Mouse (Mus musculus) midbrain, postnatal 0 days (tissue): ENCODE results near the gene Kdr. TPM values are rescaled to one million over a fixed set of nuclear protein-coding genes. Genes with fewer than 3 reads are reported as not detected.

Experiments
- ATAC-seq: fragments of 200-750 bp; cut with Nextera tagmentation; 2 replicates; pipeline ENCODE4 v1.8.0; 2017; ENCODE audit warnings: moderate number of reproducible peaks, mild to moderate bottlenecking, moderate TSS enrichment, moderate library complexity; ENCODE audit not compliant: low FRiP score
- DNase-seq: peaks from one replicate; pipeline ENCODE4 v3.0.0-alpha.2; 2015; ENCODE audit warnings: low spot score
- H3K27ac ChIP-seq: fragments of 300-500 bp; sonication (generic); 2 replicates; pipeline ENCODE4 v1.5.1; 2014; ENCODE audit warnings: low read depth, mild to moderate bottlenecking, low read length, mixed read lengths
- H3K27me3 ChIP-seq: fragments of 300-500 bp; sonication (generic); 2 replicates; pipeline ENCODE4 v1.6.1; 2014; ENCODE audit warnings: low read length, control low read depth, mixed read lengths; ENCODE audit not compliant: insufficient read depth
- H3K36me3 ChIP-seq: fragments of 300-500 bp; sonication (generic); 2 replicates; pipeline ENCODE4 v1.6.1; 2014; ENCODE audit warnings: low read length, control low read depth, mixed read lengths; ENCODE audit not compliant: insufficient read depth
- H3K4me1 ChIP-seq: fragments of 300-500 bp; sonication (generic); 2 replicates; pipeline ENCODE4 v1.6.1; 2014; ENCODE audit warnings: mild to moderate bottlenecking, control low read depth, antibody characterized with exemption, low read length, mixed read lengths; ENCODE audit not compliant: insufficient read depth
- H3K4me2 ChIP-seq: fragments of 300-500 bp; sonication (generic); 2 replicates; pipeline ENCODE4 v1.6.1; 2014; ENCODE audit warnings: low read depth, mild to moderate bottlenecking, low read length, mixed read lengths; ENCODE audit not compliant: poor library complexity, severe bottlenecking
- H3K4me3 ChIP-seq: fragments of 300-500 bp; sonication (generic); 2 replicates; pipeline ENCODE4 v1.5.1; 2014; ENCODE audit warnings: low read depth, mild to moderate bottlenecking, low read length, moderate library complexity
- H3K9ac ChIP-seq: fragments of 300-500 bp; sonication (generic); replicated peaks from 2 replicates; pipeline ENCODE4 v1.6.1; 2014; ENCODE audit warnings: mild to moderate bottlenecking, low read length, moderate library complexity, mixed read lengths; ENCODE audit not compliant: poor library complexity, severe bottlenecking
- H3K9me3 ChIP-seq: fragments of 300-500 bp; sonication (generic); 2 replicates; pipeline ENCODE4 v1.6.1; 2016; ENCODE audit warnings: low read length, control low read depth
- CTCF ChIP-seq: IDR thresholded peaks from 2 replicates; pipeline ENCODE4 v1.5.1; 2016; ENCODE audit warnings: antibody characterized with exemption, mild to moderate bottlenecking
- WGBS: fragments of 180-500 bp; shearing (Covaris S2); extraction: QIAGEN DNeasy Blood & Tissue Kit; methylation state at CpG from one replicate; pipeline ENCODE4 v1.1.7; 2014; 5-methylcytosine and 5-hydroxymethylcytosine counted together
- microRNA-seq: library from miRNA; unstranded; fragments of <30 nt; microRNA quantifications from one replicate; pipeline ENCODE4, GENCODE M21; 2016; ENCODE audit warnings: borderline number of aligned reads
- polyA plus RNA-seq: library from polyadenylated mRNA; unstranded; fragments of >200 nt; fragmentation: Nextera tagmentation; extraction: Ambion mirVana; gene quantifications from 2 replicates; pipeline ENCODE4 v1.2.1, GENCODE M21; 2015
- total RNA-seq: library from RNA; depleted of rRNA; stranded (reverse); fragments of >200 nt; gene quantifications from 2 replicates; pipeline ENCODE4 v1.2.3, GENCODE M21; 2014; rRNA removed

Kdr gene
- total and polyA plus RNA-seq, 2 experiments from 2014 or later: 11.6 to 19.1 TPM

DNA sequence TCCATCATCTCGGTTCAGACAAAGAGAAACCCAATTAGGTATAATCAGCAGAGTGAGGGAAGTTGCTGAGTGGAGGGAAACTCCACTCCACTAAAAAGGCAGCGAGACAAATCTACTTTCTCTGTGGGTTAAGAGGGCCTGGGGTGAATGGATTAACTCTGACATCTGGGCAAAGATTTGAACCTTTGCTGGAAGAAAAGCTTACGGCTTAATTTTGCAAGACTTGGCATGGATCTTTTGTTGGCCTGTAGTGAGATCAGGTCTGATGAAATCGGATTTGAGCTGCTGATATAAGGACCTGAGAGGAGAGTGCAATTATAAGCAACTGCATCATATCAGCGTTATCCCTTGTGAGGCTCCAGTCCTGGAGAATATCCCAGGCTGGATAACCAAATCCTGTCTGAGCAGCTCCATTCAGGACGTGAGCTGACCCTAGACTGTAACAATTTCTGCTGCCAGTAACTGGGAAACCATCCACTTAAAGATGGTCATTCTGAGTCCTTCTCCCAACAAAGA, 85.2 kb downstream of the Kdr start:
- no peaks in the 10 kb centered on the region for H3K36me3 ChIP-seq
- no peak for TF ChIP-seq CTCF
- 26% methylated on average over 6 of the region's 6 CpGs for WGBS
- no peaks in the 10 kb centered on the region for H3K9me3 ChIP-seq
- no peak overlapping the region for H3K4me3 ChIP-seq
- H3K9ac ChIP-seq: no peak overlapping the region
- H3K27ac ChIP-seq: no peak overlapping the region
- no peaks in the 10 kb centered on the region for H3K4me1 ChIP-seq
- H3K4me2 ChIP-seq: no peak overlapping the region
- H3K27me3 ChIP-seq: no peaks in the 10 kb centered on the region
- ATAC-seq (no peak), DNase-seq (no peak)

Small RNA genes lying within 50 kb of the gene (microRNA-seq; reads per million reads assigned to microRNA genes)
- not detected for gene Gm25374

Other genes with a start within 250 kb of the Kdr start
- 11.9 and 17.4 TPM in 2 replicates for gene Srd5a3, start 161.8 kb upstream of the Kdr start, total RNA-seq
- 19.2 and 19.8 TPM in 2 replicates for gene Srd5a3, start 161.8 kb upstream of the Kdr start, polyA plus RNA-seq
- 77.1 and 80.9 TPM in 2 replicates for gene Tmem165, start 205.4 kb upstream of the Kdr start, total RNA-seq
- 42.7 and 43.6 TPM in 2 replicates for gene Tmem165, start 205.4 kb upstream of the Kdr start, polyA plus RNA-seq